Mouse (Mus musculus) adrenal gland, adult 10 weeks (tissue): Measurements from ENCODE around the gene Gm5447. TPM values are rescaled to one million over a fixed set of nuclear protein-coding genes. Genes with fewer than 3 reads are reported as not detected.

ENCODE experiments used
- polyA plus RNA-seq: library from polyadenylated mRNA; stranded (reverse); fragments of 350-450 nt; fragmentation: Illumina TruSeq; extraction: RNeasy Lipid Tissue Mini Kit (QIAGEN cat#74804); gene quantifications from one replicate; pipeline ENCODE4 v1.2.3, GENCODE M21; 2014; ENCODE audit warnings: low read depth, low replicate concordance

Gene Gm5447
- not detected for polyA plus RNA-seq

GRCm38 (mm10) chr13:30973501-30974246 lies at the start of gene Gm5447, which contains the start of gene Exoc2:
Gene Gm5447, plus strand, starts transcription at chr13:30974204.
Gene Exoc2, minus strand, starts transcription at chr13:30974093.

GRCm38 (mm10) chr13:30947540-30947939 lies 26.5 kb upstream of the Gm5447 start, which contains the start of gene Hus1b:
Gene Hus1b, minus strand, starts transcription at chr13:30947759.

Other genes starting within 250 kb of the Gm5447 start
- 7.5 TPM for gene Irf4, start 225.0 kb upstream of the Gm5447 start, polyA plus RNA-seq
- gene Hus1b, start 26.4 kb upstream of the Gm5447 start, polyA plus RNA-seq, result not detected
- gene Exoc2, start 111 bp upstream of the Gm5447 start, polyA plus RNA-seq, result 58.8 TPM